Mouse (Mus musculus) megakaryocyte-erythroid progenitor cell, adult 5-6 weeks (primary cell): ENCODE results near the gene Ebpl. TPM values are rescaled to one million over a fixed set of nuclear protein-coding genes. Genes with fewer than 3 reads are reported as not detected.
A peak's percentile ranks its signal among the peaks of the same experiment; 100 is the strongest.

Experiments
- ATAC-seq: replicated peaks from 2 replicates; pipeline ENCODE4 v1.8.0; 2016; ENCODE audit warnings: mild to moderate bottlenecking, inconsistent platforms; ENCODE audit not compliant: severe bottlenecking, poor library complexity, low FRiP score, low TSS enrichment
- total RNA-seq, 2 experiments: library from RNA; stranded (forward) in 1 of 2; stranded (reverse) in 1 of 2; fragments of 200-1000, 215-1000 nt in 1 of 2; fragments of >200 nt in 1 of 2; fragmentation: Nextera tagmentation in 1 of 2; gene quantifications; 2 replicates each; pipeline ENCODE4 v1.2.3; 2014 to 2017

Gene Ebpl
- total RNA-seq (2014; fragmentation: Nextera tagmentation) (2.6 and 3.4 TPM in 2 replicates), total RNA-seq (2017) (1.8 and 2.7 TPM in 2 replicates)

GRCm38 (mm10) chr14:61360131-61360980 lies at the start of gene Ebpl:
Gene Ebpl (minus strand): TSS chr14:61360439.
- ATAC-seq, result peak; percentile 97

- peak; percentile 72 for ATAC-seq
Measured at GRCm38 (mm10) chr14:61410020-61410419, 49.8 kb upstream of the Ebpl start.

DNA sequence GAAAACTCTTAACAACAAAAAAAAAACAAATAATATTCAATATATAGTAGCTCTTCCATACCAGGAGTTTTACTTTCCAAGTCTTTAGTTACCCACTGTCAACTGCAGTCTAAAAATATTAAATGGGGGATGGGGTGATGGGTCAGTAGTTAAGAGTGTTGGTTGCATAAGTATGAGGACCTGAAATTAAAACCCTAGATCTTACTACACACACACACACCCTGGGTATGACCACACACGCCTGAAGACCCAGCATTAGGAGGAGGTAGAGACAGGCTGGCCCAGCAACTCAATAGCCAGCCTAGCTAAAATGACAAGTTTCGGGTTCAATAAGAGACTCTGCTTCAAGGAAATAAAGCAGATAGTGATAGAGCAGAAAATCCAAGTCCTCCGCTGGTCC lies 46.8 kb upstream of the Ebpl start:
- ATAC-seq, result no peak

DNA sequence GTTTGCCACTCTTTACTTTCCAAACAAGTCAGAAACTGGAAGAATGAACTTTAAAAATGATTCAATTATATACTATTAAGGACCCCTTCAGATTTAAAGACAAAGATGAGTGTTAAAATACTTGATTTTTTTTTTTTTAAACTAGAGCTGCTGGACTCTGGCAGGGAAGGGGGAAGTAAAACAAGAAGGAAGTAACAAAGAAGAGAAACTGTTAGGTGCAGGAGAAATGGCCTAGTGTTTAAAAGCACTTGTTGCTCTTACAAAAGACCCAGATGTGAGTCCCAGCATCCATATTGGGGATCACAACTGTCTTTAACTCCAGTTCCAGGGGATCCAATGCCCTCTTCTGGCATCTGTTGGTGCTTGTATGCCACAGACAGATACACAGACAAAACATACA lies 45.5 kb upstream of the Ebpl start:
- no peak for ATAC-seq

DNA sequence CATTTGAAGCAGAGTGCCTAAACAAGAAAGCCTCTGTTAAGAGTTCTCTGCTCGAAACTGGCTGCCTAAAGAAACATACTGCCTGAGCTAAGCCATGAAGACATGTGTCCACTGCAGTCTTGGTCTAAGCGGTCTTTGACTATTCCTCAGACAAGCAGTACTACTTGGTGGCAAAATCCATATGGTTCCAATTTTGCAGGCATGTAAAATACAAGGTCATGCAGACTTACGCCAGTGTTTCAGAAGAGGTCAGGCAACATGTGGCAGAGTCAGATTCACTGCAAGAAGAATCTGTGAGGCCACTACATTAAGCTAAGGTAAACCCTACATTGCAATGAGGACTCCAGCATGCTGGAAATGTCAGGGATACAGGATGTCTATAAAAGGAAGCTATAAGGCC lies 44.7 kb upstream of the Ebpl start:
- no peak for ATAC-seq

GRCm38 (mm10) chr14:61394745-61395144 lies 34.5 kb upstream of the Ebpl start:
- ATAC-seq, result no peak

- no peak for ATAC-seq
Measured at GRCm38 (mm10) chr14:61390586-61390985, 30.3 kb upstream of the Ebpl start.

DNA sequence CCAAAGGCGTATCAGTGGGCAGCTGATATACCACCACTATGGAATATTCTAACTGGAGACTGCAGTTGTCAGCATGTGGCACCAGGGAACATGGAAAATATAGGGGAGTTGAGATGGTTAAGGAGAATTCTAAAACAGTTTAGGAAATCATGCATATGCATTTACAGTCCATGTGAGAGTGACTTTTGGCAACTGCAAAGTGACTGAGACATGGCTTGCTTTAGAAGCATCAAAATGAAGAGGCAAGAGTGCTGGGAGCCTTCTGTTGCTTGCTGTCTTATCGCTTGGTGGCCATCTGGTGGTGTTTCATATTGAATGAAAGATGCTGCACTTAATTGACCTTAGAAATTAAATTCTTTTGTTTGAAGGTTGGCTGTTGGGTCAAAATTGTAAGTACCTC lies 7.1 kb upstream of the Ebpl start:
- ATAC-seq, result no peak

DNA sequence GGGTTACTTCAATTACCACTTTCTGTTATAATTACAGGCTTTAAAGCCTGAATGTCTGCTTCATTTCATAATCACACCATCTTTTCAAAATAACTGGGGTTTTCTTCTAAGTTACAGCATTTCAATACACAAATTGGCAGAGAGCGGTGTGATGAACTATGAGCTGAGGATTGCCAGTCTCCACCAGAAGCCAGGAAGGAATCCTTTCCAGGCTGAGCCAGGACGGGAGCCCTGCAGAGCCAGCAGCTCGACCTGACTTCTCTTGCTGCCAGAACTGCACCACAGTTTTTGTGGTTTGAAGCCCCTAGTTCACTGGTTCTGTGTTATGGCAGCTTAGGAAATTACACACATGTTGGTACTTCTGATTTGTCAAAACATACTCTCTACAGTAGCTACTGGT lies 4.4 kb upstream of the Ebpl start:
- ATAC-seq, result no peak

GRCm38 (mm10) chr14:61363734-61364133 lies 3.5 kb upstream of the Ebpl start:
- no peak for ATAC-seq

DNA sequence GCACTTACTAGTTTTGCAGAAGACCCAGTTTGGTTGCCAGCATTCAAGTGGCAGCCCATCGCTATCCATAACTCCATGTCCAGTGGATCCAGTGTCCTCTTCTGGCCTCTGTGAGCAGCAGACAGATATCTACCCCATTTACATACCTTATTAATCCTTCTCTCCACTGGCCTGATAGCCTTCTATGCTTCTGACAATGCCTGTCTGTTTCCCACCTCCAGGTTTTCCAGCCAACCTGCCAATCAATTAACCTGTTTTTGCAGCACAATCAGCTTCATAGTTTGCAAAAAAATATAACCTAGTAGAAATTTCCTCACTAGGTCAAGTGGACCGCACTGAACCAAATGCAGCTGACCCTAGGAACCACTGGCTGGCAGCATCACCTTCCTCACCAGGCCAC lies 2.0 kb upstream of the Ebpl start:
- no peak for ATAC-seq

- ATAC-seq, result peak; percentile 4; the same call in 1 of the 2 replicates
Measured at GRCm38 (mm10) chr14:61360981-61361511, 807 bp upstream of the Ebpl start.

- peak; percentile 25; the same call in 1 of the 2 replicates for ATAC-seq
Measured at GRCm38 (mm10) chr14:61354251-61355235, 5.7 kb downstream of the Ebpl start.

DNA sequence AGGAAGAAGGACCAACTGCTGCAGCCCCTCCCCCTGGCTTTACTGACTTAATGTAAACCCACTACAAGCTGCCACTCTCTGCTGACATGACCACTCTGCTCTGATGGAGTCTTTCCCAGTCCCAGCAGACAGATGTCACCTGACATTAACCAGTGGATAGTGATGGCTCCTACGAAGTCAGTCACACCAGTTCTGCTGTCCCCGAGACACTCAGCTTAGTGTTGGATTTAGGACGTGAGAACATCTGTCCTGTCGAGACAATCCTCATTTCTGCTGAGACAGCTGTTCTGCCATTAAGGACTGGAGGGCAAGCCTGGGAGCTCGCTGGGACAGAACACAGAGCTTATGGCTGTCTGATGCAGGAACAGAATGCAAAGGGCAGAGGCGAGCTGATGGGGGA lies 9.4 kb downstream of the Ebpl start:
- no peak for ATAC-seq

DNA sequence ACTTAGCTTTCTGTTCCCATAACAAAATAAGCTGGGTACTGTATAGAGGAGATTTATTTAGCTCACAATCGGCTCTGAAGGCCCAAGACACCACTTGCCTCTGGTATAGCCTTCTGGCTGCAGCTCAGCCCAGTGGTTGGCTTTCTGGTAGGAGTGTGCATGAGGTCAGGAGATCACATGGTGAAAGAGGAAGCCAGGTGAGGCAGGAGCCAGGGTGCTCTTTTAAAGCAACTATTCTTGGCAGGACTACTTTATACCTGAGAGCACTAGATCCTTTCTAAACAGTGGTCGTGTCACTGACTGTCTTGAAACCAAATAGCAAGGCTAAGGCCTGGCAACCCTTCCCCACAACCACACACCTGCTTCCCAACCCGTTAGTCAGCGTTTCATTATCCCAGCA lies 10.4 kb downstream of the Ebpl start:
- ATAC-seq, result no peak

DNA sequence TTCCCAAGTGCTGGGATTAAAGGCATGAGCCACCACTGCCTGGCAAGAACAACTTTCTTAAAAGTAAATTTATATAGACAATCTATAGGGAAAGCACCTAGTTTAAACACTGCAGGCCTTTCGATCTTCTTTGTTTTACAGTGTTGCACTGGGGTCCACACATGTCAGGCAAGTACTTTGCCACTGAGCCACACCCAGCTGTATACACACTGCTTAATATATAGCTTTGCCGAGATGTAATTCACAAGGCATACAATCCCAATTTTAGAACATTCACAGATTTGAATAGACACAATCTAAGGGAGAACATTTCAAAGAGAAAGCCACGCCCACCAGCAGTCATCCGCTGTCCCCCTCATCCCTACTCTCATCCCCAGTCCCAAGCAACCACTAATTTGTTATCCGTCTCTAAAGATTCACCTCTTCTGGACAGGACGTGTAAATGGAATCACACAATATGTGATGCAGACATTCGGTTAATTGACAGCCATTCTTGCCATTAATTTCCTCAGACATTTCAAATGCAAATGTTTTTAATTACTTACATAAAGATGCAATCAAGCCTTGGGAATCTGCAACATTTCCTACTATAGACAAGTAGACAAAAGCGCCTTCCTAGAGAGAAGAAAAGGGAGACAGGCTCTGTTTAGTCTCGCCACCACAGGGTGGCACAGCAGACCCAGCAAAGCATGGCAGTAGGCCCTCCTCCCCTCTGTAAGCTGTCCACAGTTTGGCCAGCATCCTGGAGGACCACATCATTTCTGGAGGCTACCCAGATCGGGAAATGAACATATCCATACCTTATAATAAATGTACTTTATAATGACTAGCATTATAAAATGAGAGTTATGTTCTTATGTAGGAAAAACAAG lies 13.2 kb downstream of the Ebpl start:
- no peak for ATAC-seq

GRCm38 (mm10) chr14:61344590-61344989 lies 15.6 kb downstream of the Ebpl start:
- no peak for ATAC-seq

DNA sequence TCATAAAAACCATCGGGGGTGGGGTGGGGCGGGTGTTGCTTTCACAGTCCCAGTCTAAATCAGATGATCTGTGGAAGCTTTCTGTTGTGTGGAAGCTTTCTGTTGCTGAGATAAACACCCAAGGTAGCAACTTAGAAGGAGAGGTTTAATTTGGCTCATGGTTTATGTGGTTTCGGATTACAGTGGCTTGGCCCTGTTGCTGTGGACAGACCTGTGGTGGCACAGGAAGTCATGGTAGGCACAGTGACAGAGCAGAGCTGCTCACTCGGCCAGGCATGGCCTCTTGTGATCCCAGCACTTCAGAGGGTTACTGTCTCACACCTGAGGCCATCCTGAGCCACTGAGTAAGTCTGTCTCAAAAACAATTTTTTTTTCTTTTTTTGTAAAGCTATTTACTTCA lies 20.9 kb downstream of the Ebpl start:
- ATAC-seq, result no peak

DNA sequence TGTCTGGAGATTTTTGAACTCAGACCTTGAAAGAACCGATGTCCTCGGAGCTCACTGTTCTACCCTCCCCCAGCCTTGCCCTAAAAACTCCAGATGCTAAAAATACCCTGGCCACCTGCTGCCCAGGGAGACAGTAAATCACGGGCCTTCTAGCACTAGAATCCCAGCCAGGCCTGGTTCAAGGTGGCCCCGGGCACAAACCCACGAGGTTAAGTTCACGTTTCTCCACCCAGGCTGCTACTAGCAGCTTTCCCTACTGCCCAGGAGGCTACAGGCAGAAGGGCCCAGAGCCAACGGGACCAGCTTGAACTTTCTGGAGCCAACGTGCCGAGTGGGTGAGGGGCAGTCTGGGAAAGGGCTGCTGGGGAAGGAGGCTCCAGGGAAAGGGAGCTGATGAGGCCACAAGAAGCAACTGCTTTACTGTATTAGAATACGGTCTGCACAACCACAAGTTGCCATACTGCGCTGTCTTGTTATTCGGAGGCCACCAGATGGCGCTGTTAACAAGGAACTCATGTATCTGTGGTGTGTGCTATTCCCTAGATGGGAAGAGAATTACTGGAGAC lies 29.2 kb downstream of the Ebpl start:
- peak; percentile 85 for ATAC-seq
